Mouse (Mus musculus): ENCODE data around the gene Prss2. TPM values are rescaled to one million over a fixed set of nuclear protein-coding genes. Genes with fewer than 3 reads are reported as not detected.
"Not testable (repeated sequence)": the region's sequence is repeated elsewhere in the genome, so short reads cannot be mapped to it uniquely, and the experiment has no call there.

Prss2 gene
- total RNA-seq (2021) = not detected
- long read RNA-seq, experiment 1 = 0 reads
- long read RNA-seq, experiment 2 = 0 reads

GRCm38 (mm10) chr6:41521487-41521886 is at the start of gene Prss2:
Gene Prss2, plus strand, starts transcription at chr6:41521787.
- DNase-seq (ENCODE audit: low spot score in 2 of 2) = no peak

DNA sequence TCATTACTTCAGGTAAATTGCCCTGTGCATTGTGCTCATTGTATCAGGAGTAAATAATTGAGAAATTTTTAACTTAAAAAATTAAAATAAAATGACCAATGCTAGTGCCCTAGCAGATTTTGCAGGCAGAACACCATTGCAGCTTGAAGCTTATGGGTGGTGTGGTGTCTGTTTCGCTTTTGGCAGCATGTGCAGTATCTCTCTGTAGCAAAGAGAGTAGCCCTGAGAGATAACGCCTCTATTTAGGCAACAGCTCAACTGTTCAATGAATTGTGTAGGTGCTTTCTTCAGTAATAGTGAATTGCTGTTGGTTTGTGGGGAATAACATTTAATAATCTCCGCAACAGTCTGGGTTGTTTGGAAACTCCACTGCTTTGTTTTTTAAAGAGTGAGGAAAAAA is 22.2 kb upstream of the Prss2 start:
- DNase-seq (ENCODE audit: low spot score in 2 of 2) = no peak

- no peak for DNase-seq (ENCODE audit: low spot score in 2 of 2)
Observed at GRCm38 (mm10) chr6:41504915-41505314, 16.7 kb upstream of the Prss2 start.

DNA sequence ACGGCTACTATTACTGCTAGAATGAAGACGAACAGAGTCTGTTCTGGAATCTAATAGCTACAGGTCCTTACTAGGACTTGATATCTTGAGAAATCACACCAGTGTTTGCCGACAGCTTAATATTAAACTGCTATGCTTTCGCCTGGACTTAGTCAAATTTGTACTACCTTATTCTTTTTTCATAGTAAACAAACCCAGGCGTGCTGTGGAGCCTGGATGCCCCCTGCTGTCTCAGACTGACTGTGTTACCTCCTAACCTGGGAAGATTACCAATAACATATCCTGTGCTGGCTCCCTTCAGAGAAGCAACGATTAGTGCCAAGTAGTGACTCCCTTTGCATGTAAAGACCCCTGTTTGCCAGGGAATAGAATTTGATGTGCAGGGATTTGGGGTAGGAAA is 16.3 kb upstream of the Prss2 start:
- DNase-seq (ENCODE audit: low spot score in 2 of 2) = no peak

DNA sequence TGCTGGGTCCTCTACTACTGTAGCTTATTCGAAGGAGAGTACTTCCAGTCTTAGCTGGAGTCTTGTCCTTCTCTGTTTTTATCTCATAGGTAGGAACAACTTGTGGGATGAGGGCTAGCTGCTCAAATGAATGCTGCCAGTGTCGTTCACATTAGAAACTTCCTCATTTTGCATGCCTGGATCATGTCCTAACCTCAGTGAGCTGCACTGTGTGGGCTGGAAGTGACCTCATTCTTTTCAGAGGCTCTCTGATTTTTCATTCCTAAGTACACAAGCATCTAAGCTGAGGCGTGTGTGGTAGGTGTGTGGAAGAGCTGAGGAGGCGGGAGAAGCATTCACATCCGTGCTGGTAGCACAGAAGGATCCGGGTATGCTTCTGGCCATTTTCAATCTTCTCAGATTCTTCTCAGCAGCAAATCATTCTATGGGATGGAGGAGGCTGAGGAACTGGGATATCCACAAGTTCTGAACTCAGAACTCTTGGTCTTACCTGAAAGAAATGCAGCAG is 3.5 kb upstream of the Prss2 start:
- DNase-seq (ENCODE audit: low spot score in 2 of 2) = no peak

DNA sequence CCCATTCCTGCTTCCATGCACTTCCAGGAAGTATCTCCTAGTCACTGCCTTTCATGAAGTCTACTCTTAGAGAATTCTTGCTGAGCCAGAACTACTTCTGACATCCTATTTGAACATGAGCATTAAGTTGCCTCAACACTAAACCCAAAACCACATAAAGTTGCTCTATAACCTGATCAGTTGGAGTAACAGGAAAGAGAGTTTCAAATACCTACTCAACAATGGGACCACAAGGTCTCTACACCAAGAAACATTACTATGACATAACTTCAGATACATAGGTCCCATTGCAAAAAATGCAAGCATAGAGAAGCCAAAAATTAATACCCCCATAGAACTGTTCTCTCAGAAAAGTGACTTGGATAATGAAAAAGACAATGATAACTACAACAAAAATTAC is 4.9 kb downstream of the Prss2 start:
- DNase-seq (ENCODE audit: low spot score in 2 of 2) = no peak

DNA sequence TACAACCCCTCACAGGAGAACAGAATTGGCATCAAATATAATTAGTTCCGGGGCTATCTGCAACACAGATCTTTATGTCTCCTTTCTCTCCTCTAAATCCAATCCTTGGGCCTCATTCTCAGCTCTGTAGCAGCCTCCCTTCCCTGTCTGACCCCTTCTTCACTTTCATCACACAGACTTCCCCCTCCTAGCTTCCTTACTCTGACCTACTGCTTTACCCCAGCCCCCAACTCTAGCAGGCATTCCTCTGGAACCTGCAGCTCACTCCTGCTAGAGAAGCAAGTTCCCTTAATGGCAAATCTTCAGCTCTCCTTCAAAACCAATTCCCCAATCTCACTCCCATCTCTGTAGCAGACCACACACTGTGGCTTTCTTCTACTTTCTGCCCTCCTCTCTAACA is 5.8 kb downstream of the Prss2 start:
- no peak for DNase-seq (ENCODE audit: low spot score in 2 of 2)

DNA sequence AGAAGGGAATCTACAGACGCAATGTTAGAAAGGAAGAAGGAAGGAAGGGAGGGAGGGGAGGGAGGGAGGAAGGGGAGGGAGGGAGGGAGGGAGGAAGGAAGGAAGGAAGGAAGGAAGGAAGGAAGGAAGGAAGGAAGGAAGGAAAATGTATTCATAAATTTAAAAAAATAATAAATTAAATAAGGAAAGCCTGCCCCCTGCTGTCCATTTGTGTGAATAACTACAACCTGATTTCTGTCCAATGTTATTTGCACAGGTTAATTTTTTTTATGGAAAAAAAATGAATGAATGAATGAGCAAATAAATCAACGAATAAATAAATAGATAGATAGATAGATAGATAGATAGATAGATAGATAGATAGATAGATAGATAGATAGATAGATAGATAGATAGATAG is 8.4 kb downstream of the Prss2 start:
- DNase-seq (ENCODE audit: low spot score in 2 of 2) = not testable (repeated sequence)

DNA sequence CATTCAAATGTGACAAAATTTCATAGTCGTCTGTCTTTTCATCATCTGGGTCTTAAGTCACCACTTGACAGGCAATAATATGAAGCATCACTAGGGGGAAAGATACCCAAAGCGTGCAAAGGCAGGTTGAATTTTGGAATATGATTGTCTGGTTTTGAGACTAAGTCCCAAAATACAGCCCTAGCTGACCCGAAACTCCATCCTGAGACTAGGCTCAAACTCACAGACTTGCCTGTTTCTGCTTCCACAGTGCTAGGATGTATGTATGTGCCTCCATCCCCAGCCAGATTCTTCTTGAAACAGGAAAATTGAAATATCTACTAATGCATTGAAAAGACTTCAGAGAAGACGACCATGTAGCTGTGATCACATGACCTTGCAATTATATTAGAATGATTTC is 10.6 kb downstream of the Prss2 start:
- DNase-seq (ENCODE audit: low spot score in 2 of 2) = no peak

- DNase-seq (ENCODE audit: low spot score in 2 of 2) = no peak
Observed at GRCm38 (mm10) chr6:41532687-41533284, 11.2 kb downstream of the Prss2 start.

- no peak for DNase-seq (ENCODE audit: low spot score in 2 of 2)
Observed at GRCm38 (mm10) chr6:41537376-41537775, 15.8 kb downstream of the Prss2 start.

DNA sequence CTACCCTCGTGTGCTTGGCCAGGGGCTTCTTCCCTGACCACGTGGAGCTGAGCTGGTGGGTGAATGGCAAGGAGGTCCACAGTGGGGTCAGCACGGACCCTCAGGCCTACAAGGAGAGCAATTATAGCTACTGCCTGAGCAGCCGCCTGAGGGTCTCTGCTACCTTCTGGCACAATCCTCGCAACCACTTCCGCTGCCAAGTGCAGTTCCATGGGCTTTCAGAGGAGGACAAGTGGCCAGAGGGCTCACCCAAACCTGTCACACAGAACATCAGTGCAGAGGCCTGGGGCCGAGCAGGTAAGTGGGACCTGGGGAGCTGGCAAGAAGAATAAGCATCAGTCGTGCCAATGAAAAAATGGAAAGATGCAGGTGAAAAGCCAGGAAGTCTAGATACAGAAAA is 16.7 kb downstream of the Prss2 start:
- DNase-seq (ENCODE audit: low spot score in 2 of 2) = not testable (repeated sequence)

- DNase-seq (ENCODE audit: low spot score in 2 of 2) = no peak
Observed at GRCm38 (mm10) chr6:41540746-41541145, 19.2 kb downstream of the Prss2 start.

DNA sequence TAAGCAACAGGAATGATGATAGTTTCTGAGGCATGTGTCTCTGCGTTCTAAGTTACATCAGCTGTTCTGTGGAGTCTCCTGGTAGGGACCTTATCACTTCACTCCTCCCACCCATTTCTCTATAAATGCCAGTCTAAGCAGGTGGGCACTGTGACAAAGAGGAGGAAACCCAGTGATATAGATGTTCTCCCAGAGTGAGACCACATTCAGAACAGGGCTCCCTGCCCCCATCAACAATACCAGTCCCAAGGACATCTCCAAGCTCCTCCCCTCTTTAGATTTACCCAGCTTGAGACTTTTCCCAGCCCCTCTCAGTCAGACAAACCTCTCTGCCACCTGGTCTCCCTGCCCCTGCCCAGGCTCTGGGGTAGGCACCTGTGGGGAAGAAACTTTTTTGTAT is 20.2 kb downstream of the Prss2 start:
- DNase-seq (ENCODE audit: low spot score in 2 of 2) = no peak

DNA sequence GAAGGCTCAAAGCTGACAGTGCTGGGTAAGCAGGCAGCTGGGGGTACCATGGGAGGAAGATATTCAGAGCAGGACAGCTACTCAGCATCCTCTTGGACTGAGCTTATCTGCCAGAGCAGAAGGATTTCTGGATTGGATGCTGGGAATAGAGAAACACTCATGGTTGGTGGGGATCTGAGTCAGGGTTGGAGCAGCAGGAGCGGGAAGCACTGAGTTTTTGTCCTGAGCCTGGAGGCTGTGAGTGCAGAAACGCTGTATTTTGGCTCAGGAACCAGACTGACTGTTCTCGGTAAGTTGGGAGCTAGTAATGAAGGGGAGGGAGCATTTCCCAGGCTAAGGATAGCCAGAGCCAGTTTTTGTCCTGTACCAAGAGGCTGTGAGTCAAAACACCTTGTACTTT is 21.4 kb downstream of the Prss2 start:
- peak in 1 of 2 experiments; percentile 2 for DNase-seq (ENCODE audit: low spot score in 2 of 2)

- peak in 1 of 2 experiments; percentile 4 for DNase-seq (ENCODE audit: low spot score in 2 of 2)
Observed at GRCm38 (mm10) chr6:41543411-41544050, 21.9 kb downstream of the Prss2 start.

- no peak for DNase-seq (ENCODE audit: low spot score in 2 of 2)
Observed at GRCm38 (mm10) chr6:41544381-41544924, 22.9 kb downstream of the Prss2 start.

DNA sequence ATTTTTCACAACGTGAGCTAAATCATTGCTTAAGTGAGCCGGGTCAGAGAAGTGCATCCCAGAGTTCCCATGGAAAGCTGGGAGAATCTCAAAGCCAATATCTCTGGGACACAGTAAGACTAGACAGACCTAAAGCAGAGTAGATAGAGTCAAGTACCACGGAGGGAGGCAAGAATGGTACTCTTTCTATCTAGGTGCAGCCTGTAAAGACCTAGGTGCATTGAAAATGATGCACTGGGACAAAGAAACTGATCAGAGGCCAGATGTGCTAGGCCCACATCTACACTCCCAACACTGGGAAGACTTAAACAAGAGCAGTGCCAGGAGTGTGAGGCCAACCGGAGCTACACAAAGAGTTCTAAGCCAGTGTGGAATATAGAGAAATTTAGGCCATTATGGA is 23.7 kb downstream of the Prss2 start:
- DNase-seq (ENCODE audit: low spot score in 2 of 2) = no peak

- no peak for DNase-seq (ENCODE audit: low spot score in 2 of 2)
Observed at GRCm38 (mm10) chr6:41547056-41547650, 25.6 kb downstream of the Prss2 start.

- DNase-seq (ENCODE audit: low spot score in 2 of 2) = no peak
Observed at GRCm38 (mm10) chr6:41548286-41548685, 26.7 kb downstream of the Prss2 start.

DNA sequence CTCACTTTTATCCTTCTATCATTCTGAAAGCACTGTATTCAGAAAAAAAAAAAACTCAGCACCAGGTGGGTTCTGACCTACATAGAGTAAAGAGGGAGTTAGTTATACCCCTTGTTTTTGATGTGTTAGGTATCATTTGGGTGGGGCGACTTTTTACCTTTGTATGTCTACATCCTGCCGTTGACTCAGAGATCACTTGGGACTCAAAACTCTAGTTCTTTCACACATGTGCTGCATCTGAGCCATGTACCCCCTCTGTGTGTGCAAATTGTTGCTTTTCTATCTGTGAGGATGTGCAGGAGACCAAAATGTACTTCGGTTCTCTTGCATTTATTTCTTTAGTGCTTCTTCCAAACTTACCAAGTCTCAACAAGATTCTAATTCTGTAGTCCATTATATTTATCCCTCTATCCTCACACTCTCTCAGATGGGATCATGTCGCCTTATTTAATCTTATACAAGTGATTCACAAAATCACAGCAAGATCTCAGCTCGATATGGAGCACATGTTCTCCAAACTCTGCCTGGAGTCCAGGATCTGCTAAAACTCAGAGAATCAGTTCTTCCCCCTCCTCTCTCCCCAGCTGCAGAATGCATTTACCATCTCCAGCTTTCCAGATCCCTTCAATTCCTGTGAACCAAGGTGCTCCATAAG is 31.9 kb downstream of the Prss2 start:
- no peak for DNase-seq (ENCODE audit: low spot score in 2 of 2)
